Mouse (Mus musculus) small intestine, adult 2 months (tissue): ENCODE results near the gene Nsg1. TPM values are rescaled to one million over a fixed set of nuclear protein-coding genes. Genes with fewer than 3 reads are reported as not detected.

Experiments used
- H3K27ac ChIP-seq: fragments of 200-500 bp; 2 replicates; pipeline ENCODE4 v1.5.1; 2012; ENCODE audit warnings: low read depth, low read length, control low read depth, inconsistent platforms; ENCODE audit not compliant: insufficient read depth
- H3K27me3 ChIP-seq: fragments of 200-500 bp; 2 replicates; pipeline ENCODE4 v1.6.1; 2012; ENCODE audit warnings: mild to moderate bottlenecking, moderate library complexity, low read length, inconsistent platforms; ENCODE audit not compliant: control insufficient read depth, insufficient read depth
- H3K36me3 ChIP-seq: fragments of 200-500 bp; 2 replicates; pipeline ENCODE4 v1.6.1; 2012; ENCODE audit warnings: mild to moderate bottlenecking, low read length, control low read depth, inconsistent platforms; ENCODE audit not compliant: control insufficient read depth, insufficient read depth
- H3K4me1 ChIP-seq: fragments of 200-500 bp; 2 replicates; pipeline ENCODE4 v1.6.1; 2012; ENCODE audit warnings: low read length, inconsistent platforms, mixed read lengths; ENCODE audit not compliant: control insufficient read depth, insufficient read depth, insufficient read length
- H3K4me3 ChIP-seq: fragments of 200-500 bp; 2 replicates; pipeline ENCODE4 v1.5.1; 2012; ENCODE audit warnings: low read depth, mild to moderate bottlenecking, control low read depth, inconsistent platforms, low read length, moderate library complexity
- CTCF ChIP-seq: fragments of 200-500 bp; IDR thresholded peaks from 2 replicates; pipeline ENCODE4 v1.5.1; 2012; ENCODE audit warnings: low read depth, mild to moderate bottlenecking, control low read depth, inconsistent platforms, low read length, moderate library complexity, mixed read lengths; ENCODE audit not compliant: insufficient replicate concordance, insufficient read length; ENCODE audit errors: extremely low read depth
- POLR2A ChIP-seq: fragments of 200-500 bp; IDR thresholded peaks from 2 replicates; pipeline ENCODE4 v1.6.1; 2012; ENCODE audit warnings: low read depth, mild to moderate bottlenecking, control low read depth, inconsistent platforms, low read length, moderate library complexity
- WGBS: fragments of 180-500 bp; shearing (Covaris S2); methylation state at CpG from one replicate; pipeline ENCODE4 v1.1.7; 2018; 5-methylcytosine and 5-hydroxymethylcytosine counted together
- polyA plus RNA-seq: library from polyadenylated mRNA; depleted of rRNA; stranded (reverse); fragments of >200 nt; gene quantifications from 2 replicates; pipeline ENCODE4 v1.2.3, GENCODE M21; 2012

Nsg1 gene
- polyA plus RNA-seq, 1 experiment, result 3.4 TPM

- Histone ChIP-seq H3K4me1 (peaks cover 2% of the 10 kb centered on the region), H3K27me3 (no peaks in the 10 kb centered on the region), H3K4me3 (no peak overlapping the region), H3K27ac (no peak overlapping the region), H3K36me3 (peaks cover 12% of the 10 kb centered on the region)
- 28% methylated on average over 1 of the region's 1 CpGs for WGBS
- TF ChIP-seq POLR2A (no peak), CTCF (no peak)
Measured at GRCm38 (mm10) chr5:38117056-38117455, 42.7 kb downstream of the Nsg1 start.

DNA sequence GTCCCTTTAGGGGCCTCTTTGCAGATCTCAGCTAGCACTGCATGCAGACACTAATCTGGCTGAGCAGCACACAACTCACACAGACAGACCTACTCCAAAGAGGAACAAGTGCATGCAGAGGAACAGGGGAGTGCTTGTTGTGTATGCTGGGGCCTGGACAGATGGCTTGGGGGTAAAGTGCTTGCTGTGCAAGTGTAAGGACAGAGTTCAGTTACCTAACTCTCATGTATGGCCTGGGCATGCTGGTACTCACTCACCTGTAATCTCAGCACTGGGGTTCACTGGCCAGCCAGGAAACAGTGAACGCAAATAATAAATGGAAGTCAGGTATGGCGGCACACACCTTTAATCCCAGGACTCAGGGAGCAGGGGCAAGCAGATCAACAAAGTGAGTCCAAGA is 45.2 kb downstream of the Nsg1 start:
- TF ChIP-seq CTCF, result no peak
- TF ChIP-seq POLR2A, result no peak
- 52% methylated on average over 2 of the region's 2 CpGs for WGBS
- no peaks in the 10 kb centered on the region for H3K27me3 ChIP-seq
- peaks cover 2% of the 10 kb centered on the region for H3K4me1 ChIP-seq
- H3K36me3 ChIP-seq, result peaks cover 15% of the 10 kb centered on the region
- H3K27ac ChIP-seq, result no peak overlapping the region
- no peak overlapping the region for H3K4me3 ChIP-seq

- Histone ChIP-seq H3K36me3 (peaks cover 28% of the 10 kb centered on the region), H3K4me1 (no peaks in the 10 kb centered on the region), H3K27ac (no peak overlapping the region), H3K4me3 (no peak overlapping the region), H3K27me3 (no peaks in the 10 kb centered on the region)
- TF ChIP-seq CTCF (no peak), POLR2A (no peak)
- WGBS, result 93% methylated on average over 10 of the region's 10 CpGs
Measured at GRCm38 (mm10) chr5:38106807-38107206, 52.9 kb downstream of the Nsg1 start.

DNA sequence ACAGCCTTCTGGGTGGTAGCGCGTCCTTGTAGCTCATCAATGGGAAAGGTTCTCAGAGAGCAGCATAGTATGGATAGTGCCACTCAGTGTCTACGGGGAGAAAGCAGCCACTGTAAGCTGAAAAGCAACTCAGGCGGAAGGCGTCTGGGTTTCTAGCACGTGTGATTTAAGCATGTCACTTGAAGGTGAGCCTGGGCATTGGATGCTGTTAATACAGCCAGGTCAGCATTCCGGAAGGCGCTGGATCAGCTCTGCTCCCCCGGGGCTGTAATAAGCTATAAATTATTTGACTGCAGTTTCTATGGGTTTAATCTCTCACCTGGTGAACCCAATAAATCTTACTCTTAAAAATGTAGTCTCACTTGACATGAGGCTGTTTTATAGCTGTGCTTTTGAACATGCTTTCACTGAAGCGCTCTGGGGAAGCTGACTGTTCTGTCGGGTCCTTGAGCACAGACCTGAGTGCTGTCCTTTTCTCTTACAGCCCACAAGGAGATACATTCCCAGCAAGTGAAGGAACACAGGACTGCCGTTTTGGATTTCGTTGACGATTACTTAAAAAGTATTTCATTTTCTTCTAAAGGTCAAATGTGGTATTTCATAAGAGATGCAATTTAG is 53.5 kb downstream of the Nsg1 start:
- Histone ChIP-seq H3K4me3 (no peak overlapping the region), H3K36me3 (peaks cover 27% of the 10 kb centered on the region), H3K27me3 (no peaks in the 10 kb centered on the region), H3K27ac (no peak overlapping the region), H3K4me1 (no peaks in the 10 kb centered on the region)
- 88% methylated on average over 14 of the region's 14 CpGs for WGBS
- TF ChIP-seq POLR2A, result no peak
- TF ChIP-seq CTCF, result no peak

DNA sequence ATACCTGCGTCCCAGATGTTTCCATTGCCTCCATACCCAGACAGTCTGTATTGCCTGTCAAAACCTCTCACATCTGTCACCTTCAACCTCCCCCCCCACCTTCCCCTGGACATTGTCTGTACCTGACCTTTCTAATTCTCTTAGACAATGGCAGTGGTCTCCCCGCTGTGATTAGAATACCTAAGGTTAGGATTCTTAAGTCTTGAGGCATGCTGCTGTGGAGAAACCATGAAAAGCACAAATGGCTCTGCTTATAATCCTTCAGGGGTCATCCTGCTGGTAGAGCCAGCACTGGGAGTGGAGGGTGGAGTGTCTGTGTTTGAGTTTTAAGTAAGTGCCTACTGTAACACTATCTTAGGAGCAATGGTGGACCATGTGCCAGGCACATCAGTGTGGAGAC is 56.8 kb downstream of the Nsg1 start:
- peaks cover 24% of the 10 kb centered on the region for H3K36me3 ChIP-seq
- H3K27ac ChIP-seq, result no peak overlapping the region
- no peaks in the 10 kb centered on the region for H3K4me1 ChIP-seq
- WGBS, result 92% methylated on average over 2 of the region's 2 CpGs
- no peaks in the 10 kb centered on the region for H3K27me3 ChIP-seq
- TF ChIP-seq POLR2A, result no peak
- H3K4me3 ChIP-seq, result no peak overlapping the region

DNA sequence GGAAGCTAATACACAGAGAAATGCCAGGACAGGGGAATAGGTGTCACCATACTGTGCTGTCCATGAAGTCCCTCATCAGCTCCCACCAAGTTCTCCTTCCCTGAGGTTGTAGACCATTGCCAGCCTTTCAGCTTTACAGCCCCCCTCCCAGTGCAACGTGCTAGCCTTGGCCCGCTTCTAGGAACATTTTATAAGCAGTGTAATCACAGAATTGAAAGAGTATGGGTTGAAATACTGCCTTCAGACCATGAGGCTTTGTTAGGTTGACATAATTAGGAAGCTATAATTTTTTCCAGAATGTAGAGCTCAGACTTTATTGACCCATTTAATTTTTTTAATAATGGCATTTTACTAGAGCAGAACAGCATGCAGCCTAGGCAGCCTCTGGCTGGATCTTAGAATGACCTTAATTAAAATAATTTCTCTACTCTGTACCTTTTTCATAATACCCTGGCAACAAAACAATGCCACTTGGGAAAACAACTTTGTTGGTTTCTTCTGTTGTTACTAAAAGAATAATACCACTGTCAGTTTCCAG is 60.5 kb downstream of the Nsg1 start:
- H3K27me3 ChIP-seq, result no peaks in the 10 kb centered on the region
- H3K4me3 ChIP-seq, result no peak overlapping the region
- TF ChIP-seq POLR2A (no peak), CTCF (no peak)
- H3K27ac ChIP-seq, result no peak overlapping the region
- 91% methylated on average over 2 of the region's 2 CpGs for WGBS
- H3K4me1 ChIP-seq, result no peaks in the 10 kb centered on the region
- no peaks in the 10 kb centered on the region for H3K36me3 ChIP-seq

- no peaks in the 10 kb centered on the region for H3K4me1 ChIP-seq
- no peaks in the 10 kb centered on the region for H3K27me3 ChIP-seq
- H3K4me3 ChIP-seq, result no peak overlapping the region
- H3K36me3 ChIP-seq, result no peaks in the 10 kb centered on the region
- 74% methylated on average over 4 of the region's 4 CpGs for WGBS
- H3K27ac ChIP-seq, result no peak overlapping the region
- TF ChIP-seq POLR2A (no peak), CTCF (no peak)
Measured at GRCm38 (mm10) chr5:38097501-38098093, 62.1 kb downstream of the Nsg1 start.
